Mouse (Mus musculus) CH12.LX (cell line): Measurements from ENCODE around the gene Stx8. TPM values are rescaled to one million over a fixed set of nuclear protein-coding genes. Genes with fewer than 3 reads are reported as not detected.

Experiments
- DNase-seq: peaks from one replicate; pipeline ENCODE4 v3.0.0-alpha.2; 2013; ENCODE audit errors: extremely low read depth
- H3K27ac ChIP-seq: 2 replicates; pipeline ENCODE4 v1.5.1; 2012; ENCODE audit warnings: low read depth, mild to moderate bottlenecking, control low read depth, moderate library complexity; ENCODE audit not compliant: insufficient read depth
- H3K27me3 ChIP-seq: replicated peaks from 2 replicates; pipeline ENCODE3; 2012; ENCODE audit warnings: inconsistent platforms
- H3K36me3 ChIP-seq, 2 experiments: replicated peaks in 1 of 2; 2 replicates each; pipeline versions ENCODE3 to v1.6.1; 2012; ENCODE audit warnings: inconsistent platforms in 1 of 2, low read length in 1 of 2, mild to moderate bottlenecking in 1 of 2, mixed read lengths in 1 of 2, moderate library complexity in 1 of 2; ENCODE audit not compliant: control insufficient read depth in 1 of 2, insufficient read depth in 1 of 2
- H3K4me1 ChIP-seq, 2 experiments: 2 replicates each; pipeline ENCODE4 v1.6.1; 2012; ENCODE audit warnings: inconsistent platforms in 1 of 2, moderate library complexity in 1 of 2; ENCODE audit not compliant: insufficient read depth in 2 of 2, control insufficient read depth in 1 of 2
- H3K4me2 ChIP-seq: 2 replicates; pipeline ENCODE4 v1.6.1; 2012; ENCODE audit warnings: low read depth, mild to moderate bottlenecking, control low read depth; ENCODE audit not compliant: poor library complexity, insufficient read depth, severe bottlenecking
- H3K4me3 ChIP-seq, 3 experiments: fragments of 150-350 bp in 1 of 3; sonication (generic) in 1 of 3; replicated peaks in 1 of 3; 2 replicates each; pipeline versions ENCODE3 to v1.5.1; 2011 to 2012; ENCODE audit warnings: low read depth in 2 of 3, low read length in 2 of 3, mild to moderate bottlenecking in 2 of 3, moderate library complexity in 2 of 3, control low read depth in 1 of 3, improper control_type of control experiment in 1 of 3, inconsistent platforms in 1 of 3, mixed read lengths in 1 of 3; ENCODE audit not compliant: poor library complexity in 1 of 3
- H3K79me2 ChIP-seq: replicated peaks from 2 replicates; pipeline ENCODE4 v1.6.1; 2012; ENCODE audit warnings: mild to moderate bottlenecking, moderate library complexity; ENCODE audit not compliant: control insufficient read depth, poor library complexity, insufficient read depth, severe bottlenecking; ENCODE audit errors: extremely low read depth
- H3K9ac ChIP-seq: 2 replicates; pipeline ENCODE4 v1.6.1; 2012; ENCODE audit warnings: low read depth, mild to moderate bottlenecking, control low read depth, moderate library complexity; ENCODE audit not compliant: insufficient read depth
- H3K9me3 ChIP-seq: replicated peaks from 2 replicates; pipeline ENCODE3; 2012; ENCODE audit warnings: low read length, inconsistent platforms, mixed read lengths
- BHLHE40 ChIP-seq: IDR thresholded peaks from 2 replicates; pipeline ENCODE4 v1.6.1; 2011; ENCODE audit warnings: mild to moderate bottlenecking, low read depth, low read length, improper control_type of control experiment
- CHD1 ChIP-seq: IDR thresholded peaks from 2 replicates; pipeline ENCODE4 v1.6.1; 2012; ENCODE audit warnings: low read depth, low read length, improper control_type of control experiment, inconsistent platforms
- CHD2 ChIP-seq: IDR thresholded peaks from 2 replicates; pipeline ENCODE4 v1.6.1; 2011; ENCODE audit warnings: low read length, improper control_type of control experiment
- ELF1 ChIP-seq: IDR thresholded peaks from 2 replicates; pipeline ENCODE4 v1.6.1; 2014; ENCODE audit warnings: low read depth, mild to moderate bottlenecking, inconsistent platforms, low read length, improper control_type of control experiment
- EP300 ChIP-seq: IDR thresholded peaks from 2 replicates; pipeline ENCODE4 v1.6.1; 2011; ENCODE audit warnings: low read length, improper control_type of control experiment
- ETS1 ChIP-seq: conservative IDR thresholded peaks from 2 replicates; pipeline ENCODE4 v1.6.1; 2012; ENCODE audit warnings: low read depth, mild to moderate bottlenecking, inconsistent platforms, low read length, improper control_type of control experiment, moderate library complexity
- GABPA ChIP-seq: IDR thresholded peaks from 2 replicates; pipeline ENCODE4 v1.6.1; 2012; ENCODE audit warnings: low read depth, low read length, improper control_type of control experiment, inconsistent platforms; ENCODE audit not compliant: insufficient replicate concordance
- IRF4 ChIP-seq: IDR thresholded peaks from 2 replicates; pipeline ENCODE4 v1.6.1; 2014; ENCODE audit warnings: low read depth, mild to moderate bottlenecking, inconsistent platforms, low read length, improper control_type of control experiment
- JUND ChIP-seq: conservative IDR thresholded peaks from 2 replicates; pipeline ENCODE4 v1.6.1; 2011; ENCODE audit warnings: low read depth, low read length, improper control_type of control experiment
- KAT2A ChIP-seq: IDR thresholded peaks from 2 replicates; pipeline ENCODE4 v1.6.1; 2012; ENCODE audit warnings: low read length, improper control_type of control experiment, inconsistent platforms; ENCODE audit not compliant: insufficient replicate concordance
- MAFK ChIP-seq: IDR thresholded peaks from 2 replicates; pipeline ENCODE4 v1.6.1; 2011; ENCODE audit warnings: low read length, improper control_type of control experiment; ENCODE audit not compliant: insufficient replicate concordance
- MAX ChIP-seq: IDR thresholded peaks from 2 replicates; pipeline ENCODE4 v1.6.1; 2011; ENCODE audit warnings: low read length, improper control_type of control experiment
- MXI1 ChIP-seq: IDR thresholded peaks from 2 replicates; pipeline ENCODE4 v1.6.1; 2011; ENCODE audit warnings: mild to moderate bottlenecking, low read depth, low read length, improper control_type of control experiment
- PAX5 ChIP-seq: IDR thresholded peaks from 2 replicates; pipeline ENCODE4 v1.6.1; 2012; ENCODE audit warnings: low read length, inconsistent platforms, mixed read lengths
- RAD21 ChIP-seq: IDR thresholded peaks from 2 replicates; pipeline ENCODE4 v1.6.1; 2011; ENCODE audit warnings: low read depth, mild to moderate bottlenecking, low read length, improper control_type of control experiment, moderate library complexity
- SIN3A ChIP-seq: IDR thresholded peaks from 2 replicates; pipeline ENCODE4 v1.6.1; 2012; ENCODE audit warnings: low read length, improper control_type of control experiment, inconsistent platforms
- TBP ChIP-seq: conservative IDR thresholded peaks from 2 replicates; pipeline ENCODE4 v1.6.1; 2011; ENCODE audit warnings: low read depth, low read length, improper control_type of control experiment
- TCF12 ChIP-seq: IDR thresholded peaks from 2 replicates; pipeline ENCODE4 v1.6.1; 2014; ENCODE audit warnings: low read depth, mild to moderate bottlenecking, inconsistent platforms, low read length, improper control_type of control experiment
- USF1 ChIP-seq: IDR thresholded peaks from 2 replicates; pipeline ENCODE4 v1.6.1; 2014; ENCODE audit warnings: low read depth, mild to moderate bottlenecking, inconsistent platforms, low read length, improper control_type of control experiment
- ZC3H11A ChIP-seq: IDR thresholded peaks from 2 replicates; pipeline ENCODE4 v1.6.1; 2012; ENCODE audit warnings: low read depth, mild to moderate bottlenecking, inconsistent platforms, low read length, improper control_type of control experiment
- ZKSCAN1 ChIP-seq: IDR thresholded peaks from 2 replicates; pipeline ENCODE4 v1.6.1; 2012; ENCODE audit warnings: low read depth, inconsistent platforms, low read length, improper control_type of control experiment, borderline replicate concordance
- dilution Hi-C: fragments of 300-500 bp; cut with MboI; formaldehyde crosslinking; loops from 2 replicates; pipeline ENCODE4 v1.14.3; 2020; ENCODE audit warnings: low sequenced_read_pairs; ENCODE audit not compliant: extremely low pct_unique_long_range_greater_than_20kb, extremely low pct_ligation_motif_present
- in situ Hi-C: fragments of 300-500 bp; cut with MboI; formaldehyde crosslinking; loops from 3 replicates; pipeline ENCODE4 v1.14.3; 2019; ENCODE audit warnings: low sequenced_read_pairs, low pct_ligation_motif_present, low pct_unique_long_range_greater_than_20kb, mixed read lengths
- polyA plus RNA-seq: library from polyadenylated mRNA; unstranded; fragments of >175 nt; gene quantifications from 2 replicates; pipeline ENCODE4 v1.2.1, GENCODE M21; 2012; ENCODE audit warnings: low read depth; ENCODE audit not compliant: insufficient read length
- total RNA-seq, 2 experiments: library from RNA; depleted of rRNA; stranded (reverse); fragments of 300-350 nt in 1 of 2; fragments of >200 nt in 1 of 2; gene quantifications; 2 replicates each; pipeline ENCODE4 v1.2.3; 2012 to 2014

Gene Stx8
- total and polyA plus RNA-seq, 3 experiments = 31.8 to 57.9 (median 35.2) TPM

GRCm38 (mm10) chr11:68070086-68070485 is 104.1 kb downstream of the Stx8 start:
- Histone ChIP-seq H3K4me3 (no peak overlapping the region), H3K9me3 (no peaks in the 10 kb centered on the region), H3K27ac (no peak overlapping the region), H3K36me3 (peaks cover 0 to 10% of the 10 kb centered on the region in 2 experiments), H3K9ac (no peak overlapping the region), H3K4me1 (peaks cover 0 to 9% of the 10 kb centered on the region in 2 experiments; a peak in 1 of 4 replicates), H3K27me3 (no peaks in the 10 kb centered on the region), H3K79me2 (no peaks in the 10 kb centered on the region), H3K4me2 (no peak overlapping the region)
- dilution Hi-C loops = no loop called here
- in situ Hi-C loops = no loop called here
- no peak for DNase-seq
- no peak for TF ChIP-seq CHD1
- TF ChIP-seq ZKSCAN1 = no peak
- TF ChIP-seq TCF12 = no peak
- no peak for TF ChIP-seq ELF1
- TF ChIP-seq ETS1 = no peak
- TF ChIP-seq MAX = no peak
- no peak for TF ChIP-seq CHD2
- no peak for TF ChIP-seq MAFK
- TF ChIP-seq RAD21 = no peak
- no peak for TF ChIP-seq EP300
- TF ChIP-seq GABPA = no peak
- no peak for TF ChIP-seq JUND
- TF ChIP-seq PAX5 = no peak
- TF ChIP-seq USF1 = no peak
- TF ChIP-seq TBP = no peak
- no peak for TF ChIP-seq BHLHE40

- Histone ChIP-seq H3K79me2 (no peaks in the 10 kb centered on the region), H3K4me2 (no peak overlapping the region), H3K9ac (no peak overlapping the region), H3K9me3 (no peaks in the 10 kb centered on the region)
- no peak for DNase-seq
- no peak for TF ChIP-seq JUND
- TF ChIP-seq ETS1 = no peak
- no peak for TF ChIP-seq MXI1
- no peak for TF ChIP-seq BHLHE40
- TF ChIP-seq RAD21 = no peak
- no peak for TF ChIP-seq ZKSCAN1
- no peak for TF ChIP-seq TCF12
- no peak for TF ChIP-seq KAT2A
- no peak for TF ChIP-seq SIN3A
- TF ChIP-seq TBP = no peak
- no peak for TF ChIP-seq PAX5
- no peak for TF ChIP-seq CHD1
- no peak for TF ChIP-seq IRF4
- TF ChIP-seq ZC3H11A = no peak
- no peak for TF ChIP-seq MAFK
- no peak for TF ChIP-seq CHD2
- TF ChIP-seq, all 38 proteins: peak for 0
- H3K4me3 ChIP-seq = no peak overlapping the region
- H3K36me3 ChIP-seq = peaks cover 0 to 12% of the 10 kb centered on the region in 2 experiments
- no peak overlapping the region for H3K27ac ChIP-seq
- in situ Hi-C loops = no loop called here
- dilution Hi-C loops = no loop called here
- H3K4me1 ChIP-seq = peaks cover 0 to 12% of the 10 kb centered on the region in 2 experiments; a peak in 1 of 4 replicates
- no peaks in the 10 kb centered on the region for H3K27me3 ChIP-seq
Observed at GRCm38 (mm10) chr11:68071836-68072235, 105.8 kb downstream of the Stx8 start.
